Mouse (Mus musculus) testis, adult 2 months (tissue): ENCODE measurements around the gene Cux1.

Source experiments
- CTCF ChIP-seq: fragments of 200-500 bp; IDR thresholded peaks from 2 replicates; pipeline ENCODE4 v1.5.1; 2012; ENCODE audit warnings: low read depth, mild to moderate bottlenecking, inconsistent platforms, low read length, moderate library complexity; ENCODE audit not compliant: control insufficient read depth, insufficient read depth, insufficient replicate concordance
- POLR2A ChIP-seq: fragments of 200-500 bp; IDR thresholded peaks from 2 replicates; pipeline ENCODE4 v1.6.1; 2012; ENCODE audit warnings: low read depth, mild to moderate bottlenecking, inconsistent platforms, low read length, moderate library complexity; ENCODE audit not compliant: control insufficient read depth

DNA sequence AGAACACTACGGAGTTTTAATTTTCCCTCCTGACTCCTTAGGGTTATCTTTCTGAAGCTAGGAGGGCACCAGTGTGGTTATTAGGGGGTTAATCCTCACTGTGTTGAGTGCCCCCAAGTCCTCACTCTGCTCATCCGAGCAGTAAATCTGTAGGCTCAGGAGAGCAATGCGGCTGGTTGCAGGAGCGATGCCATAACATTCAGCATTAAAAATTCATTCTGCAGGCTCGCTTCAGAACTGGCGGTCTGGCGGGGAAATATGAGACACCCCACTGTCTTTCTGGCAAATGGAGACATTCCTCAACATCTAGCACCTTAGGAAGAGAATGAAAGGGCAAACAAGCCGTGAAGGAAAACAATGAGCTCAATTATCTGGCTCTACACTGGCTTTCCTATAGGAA is 214.2 kb downstream of the Cux1 start:
- TF ChIP-seq CTCF: no peak
- TF ChIP-seq POLR2A: no peak
